Comparison of ENCODE assay signal across 8 mouse cellular contexts in genomic region chr4:124575269-124575954, GRCm38 (mm10). TPM values are rescaled to one million over a fixed set of nuclear protein-coding genes. Genes with fewer than 3 reads are reported as not detected.
DNase-seq lines count a peak whose midpoint lies in the region; ATAC-seq lines count a peak whose summit lies in the region.

No protein-coding gene starts in this region.

- H3K36me3 ChIP-seq in midbrain, embryonic 11.5 days (ENCODE audit: control insufficient read depth, insufficient read depth, low read length) = no peaks in the 10 kb centered on the region

- no peaks in the 10 kb centered on the region; the same call in 1 of the 2 replicates for H3K9me3 ChIP-seq in midbrain, embryonic 11.5 days (ENCODE audit: control insufficient read depth, low read length)

- H3K4me3 ChIP-seq in midbrain, embryonic 11.5 days (ENCODE audit: low read depth, low read length) = peak overlapping the region; percentile 42

- H3K9ac ChIP-seq in midbrain, embryonic 11.5 days (ENCODE audit: low read length) = peak overlapping the region; percentile 67

- DNase-seq in cerebellum, postnatal 14 days = peak; percentile 22 to 23
- no peak for DNase-seq in cerebellum, postnatal 36 days
- peak; percentile 49 for DNase-seq in Muller cell, postnatal 12 days (ENCODE audit: inconsistent ontology term)
- DNase-seq in layer of hippocampus, adult 18-20 months (ENCODE audit: low spot score in 2 of 2) = peak; percentile 79 to 88
- peak; percentile 96 for DNase-seq in midbrain, embryonic 11.5 days (ENCODE audit: low spot score, missing footprints)
- peak; percentile 48 for DNase-seq in testis, postnatal 10 days (ENCODE audit: low spot score)
- no peak for DNase-seq in thymus, postnatal 0 days (ENCODE audit: low spot score)

- peaks cover 15% of the 10 kb centered on the region for H3K4me1 ChIP-seq in midbrain, embryonic 11.5 days (ENCODE audit: control insufficient read depth, insufficient read depth, low read length)

- peak; percentile 90 for ATAC-seq in frontal cortex, adult (ENCODE audit: low TSS enrichment)
- ATAC-seq in midbrain, embryonic 11.5 days (ENCODE audit: low FRiP score) = peak; percentile 45; the same call in 1 of the 2 replicates

- WGBS in midbrain, embryonic 11.5 days = 1% methylated on average over 60 of the region's 61 CpGs

- H3K27ac ChIP-seq in midbrain, embryonic 11.5 days (ENCODE audit: low read depth, low read length) = no peak overlapping the region

- H3K27me3 ChIP-seq in midbrain, embryonic 11.5 days (ENCODE audit: control insufficient read depth, insufficient read depth, low read length) = peaks cover 19% of the 10 kb centered on the region

- peak overlapping the region; percentile 80 for H3K4me2 ChIP-seq in midbrain, embryonic 11.5 days

RNA-seq across cellular contexts. Expression of gene 3100002H09Rik, which starts 35.2 kb away (rescaled TPM):
- total RNA-seq in layer of hippocampus, adult 18-20 months (2021) = 1 to 10 TPM in 1 of 2 experiments, under 1 TPM in 1; 0.66 to 1.3 TPM
- 0.16 TPM in 1 of 2 replicates, not detected in the other for polyA plus RNA-seq in midbrain, embryonic 11.5 days (2014; fragmentation: Nextera tagmentation; extraction: Ambion mirVana)
- polyA plus RNA-seq in thymus, postnatal 0 days (2015; fragmentation: Nextera tagmentation; extraction: Ambion mirVana) = not detected in 2 replicates

Comparison
In these comparisons a context has a peak if more than half of its experiments do, and no peak if none do; other contexts are left out.
1. DNase-seq: peak in cerebellum, postnatal 14 days (2 of 2), Muller cell, postnatal 12 days (single experiment), layer of hippocampus, adult 18-20 months (2 of 2), midbrain, embryonic 11.5 days (single experiment) and testis, postnatal 10 days (single experiment); none in cerebellum, postnatal 36 days (0 of 2) and thymus, postnatal 0 days (single experiment).